ENCODE assay signal across 11 mouse cellular contexts in genomic region chr2:71090660-71091445, GRCm38 (mm10). TPM values are rescaled to one million over a fixed set of nuclear protein-coding genes. Genes with fewer than 3 reads are reported as not detected.
DNase-seq lines count a peak whose midpoint lies in the region; ATAC-seq and TF ChIP-seq lines count a peak whose summit lies in the region.
"Had no signal": no experiment of that assay in that cellular context is flagged by ENCODE, and none has a peak within 500 bp of the region (broad histone marks: within the 10 kb centered on the region; RNA-seq: fewer than 3 reads in every experiment).

No protein-coding gene starts in this region.

- H3K4me3 ChIP-seq in kidney, postnatal 0 days (replicated peaks; ENCODE audit: low read depth, low read length): no peak overlapping the region
- no peak overlapping the region for H3K4me3 ChIP-seq in kidney, adult 2 months (ENCODE audit: insufficient read depth, low read depth, low read length)
- no peak overlapping the region for H3K4me3 ChIP-seq in MEL (ENCODE audit: control insufficient read depth in 1 of 2, insufficient read depth in 1 of 2, low read depth in 2 of 2, low read length in 2 of 2)
- no peak overlapping the region for H3K4me3 ChIP-seq in cortical plate, adult 2 months (ENCODE audit: insufficient read depth, low read length)
- H3K4me3 ChIP-seq in hindbrain, embryonic 10.5 days: no peak overlapping the region
- H3K4me3 ChIP-seq: neural tube, embryonic 13.5 days had no signal

- no peaks in the 10 kb centered on the region for H3K27me3 ChIP-seq in kidney, postnatal 0 days (ENCODE audit: insufficient read depth, low read length)
- H3K27me3 ChIP-seq in kidney, adult 2 months (replicated peaks; ENCODE audit: control insufficient read depth, insufficient read depth, low read length): no peaks in the 10 kb centered on the region
- H3K27me3 ChIP-seq in MEL (ENCODE audit: control insufficient read depth in 1 of 2, insufficient read depth in 2 of 2, low read length in 2 of 2): no peaks in the 10 kb centered on the region
- no peaks in the 10 kb centered on the region for H3K27me3 ChIP-seq in hindbrain, embryonic 10.5 days (ENCODE audit: insufficient read depth, poor library complexity, severe bottlenecking)
- H3K27me3 ChIP-seq: neural tube, embryonic 13.5 days had no signal

- whole genome bisulfite sequencing in kidney, postnatal 0 days: 82% methylated on average over 4 of the region's 4 CpGs
- 92% methylated on average over 4 of the region's 4 CpGs for WGBS in kidney, adult 2 months
- WGBS in hindbrain, embryonic 10.5 days: 87% methylated on average over 4 of the region's 4 CpGs

- peak; percentile 43 for TF ChIP-seq RAD21 in MEL (IDR thresholded peaks at IDR 0.05; ENCODE audit: low read depth, low read length)

- no peak for TF ChIP-seq POLR2A in kidney, adult 2 months (IDR thresholded peaks at IDR 0.05; ENCODE audit: low read depth, low read length)
- TF ChIP-seq POLR2A in MEL (IDR thresholded peaks at IDR 0.05; ENCODE audit: control insufficient read depth in 1 of 2, insufficient read depth in 1 of 2, low read depth in 1 of 2, low read length in 2 of 2, poor library complexity in 1 of 2): no peak
- no peak for TF ChIP-seq POLR2A in cortical plate, adult 2 months (IDR thresholded peaks at IDR 0.05; ENCODE audit: extremely low read depth, insufficient read depth, low read length)

- H3K27ac ChIP-seq in kidney, postnatal 0 days: no peak overlapping the region
- no peak overlapping the region for H3K27ac ChIP-seq in kidney, adult 2 months (ENCODE audit: insufficient read depth, low read depth, low read length)
- H3K27ac ChIP-seq in MEL (ENCODE audit: control insufficient read depth, low read depth, low read length): no peak overlapping the region
- no peak overlapping the region for H3K27ac ChIP-seq in cortical plate, adult 2 months (ENCODE audit: insufficient read depth, low read length)
- H3K27ac ChIP-seq in hindbrain, embryonic 10.5 days: no peak overlapping the region
- H3K27ac ChIP-seq: neural tube, embryonic 13.5 days had no signal

- H3K4me1 ChIP-seq in kidney, postnatal 0 days (replicated peaks; ENCODE audit: insufficient read depth, low read length): no peaks in the 10 kb centered on the region
- H3K4me1 ChIP-seq in kidney, adult 2 months (ENCODE audit: control insufficient read depth, insufficient read depth, low read length): no peaks in the 10 kb centered on the region
- peaks cover 0 to 3% of the 10 kb centered on the region in 2 experiments; a peak in 1 of 4 replicates for H3K4me1 ChIP-seq in MEL (ENCODE audit: control insufficient read depth in 1 of 2, insufficient read depth in 2 of 2, low read length in 2 of 2)
- H3K4me1 ChIP-seq in cortical plate, adult 2 months (ENCODE audit: control insufficient read depth, insufficient read depth, low read length): no peaks in the 10 kb centered on the region
- H3K4me1 ChIP-seq in hindbrain, embryonic 10.5 days (replicated peaks): no peaks in the 10 kb centered on the region
- H3K4me1 ChIP-seq: neural tube, embryonic 13.5 days had no signal

- peaks cover 31% of the 10 kb centered on the region; the same call in 1 of the 2 replicates for H3K36me3 ChIP-seq in kidney, postnatal 0 days (ENCODE audit: insufficient read depth, low read length)
- H3K36me3 ChIP-seq in kidney, adult 2 months (ENCODE audit: control insufficient read depth, insufficient read depth, low read length): peaks cover 2% of the 10 kb centered on the region
- H3K36me3 ChIP-seq in MEL (ENCODE audit: control insufficient read depth in 1 of 2, insufficient read depth in 2 of 2, low read length in 2 of 2): peaks cover 8 to 14% of the 10 kb centered on the region in 2 experiments
- peaks cover 66% of the 10 kb centered on the region for H3K36me3 ChIP-seq in hindbrain, embryonic 10.5 days

- H3K79me2 ChIP-seq in MEL (ENCODE audit: control insufficient read depth, insufficient read depth, low read length, poor library complexity): no peaks in the 10 kb centered on the region

- H3K9me3 ChIP-seq in kidney, postnatal 0 days (replicated peaks; ENCODE audit: low read length): no peaks in the 10 kb centered on the region
- no peaks in the 10 kb centered on the region for H3K9me3 ChIP-seq in MEL (replicated peaks; ENCODE audit: insufficient read depth, low read length)
- no peaks in the 10 kb centered on the region for H3K9me3 ChIP-seq in hindbrain, embryonic 10.5 days
- H3K9me3 ChIP-seq: neural tube, embryonic 13.5 days had no signal

- H3K4me2 ChIP-seq in kidney, postnatal 0 days (ENCODE audit: low read length): no peak overlapping the region
- H3K4me2 ChIP-seq: neural tube, embryonic 13.5 days had no signal

- TF ChIP-seq CTCF in kidney, postnatal 0 days (IDR thresholded peaks at IDR 0.05; ENCODE audit: low read depth): peak; percentile 58
- no peak for TF ChIP-seq CTCF in kidney, adult 2 months (conservative IDR thresholded peaks at IDR 0.05; ENCODE audit: insufficient read depth, insufficient read length, low read depth, low read length)
- TF ChIP-seq CTCF in MEL (IDR thresholded peaks at IDR 0.05 in 2 of 3, conservative IDR thresholded peaks at IDR 0.05 in 1 of 3; ENCODE audit: control insufficient read depth in 1 of 3, insufficient read depth in 1 of 3, low read depth in 2 of 3, low read length in 3 of 3, poor library complexity in 1 of 3, severe bottlenecking in 1 of 3): peak in 2 of 3 experiments; percentile 44 to 45; a peak in 4 of 6 replicates
- TF ChIP-seq CTCF in cortical plate, adult 2 months (IDR thresholded peaks at IDR 0.05; ENCODE audit: extremely low read depth, insufficient read depth, low read length): peak; percentile 7; the same call in 1 of the 2 replicates

- no peak overlapping the region for H3K9ac ChIP-seq in kidney, postnatal 0 days (ENCODE audit: low read depth, low read length)
- H3K9ac ChIP-seq in MEL (ENCODE audit: control insufficient read depth, low read depth, low read length, poor library complexity, severe bottlenecking): no peak overlapping the region
- H3K9ac ChIP-seq: neural tube, embryonic 13.5 days had no signal

- no peak for TF ChIP-seq EP300 in MEL (IDR thresholded peaks at IDR 0.05; ENCODE audit: low read depth in 1 of 2, low read length in 2 of 2)

- no peak for ATAC-seq in kidney, postnatal 0 days (replicated peaks; ENCODE audit: low FRiP score, low read depth)
- peak; percentile 91 for ATAC-seq in megakaryocyte-erythroid progenitor cell, adult 5-6 weeks (replicated peaks; ENCODE audit: low FRiP score, low TSS enrichment, poor library complexity, severe bottlenecking)

- peak; percentile 49 for DNase-seq in kidney, postnatal 0 days (ENCODE audit: low spot score)
- no peak for DNase-seq in kidney, adult 2 months
- DNase-seq in MEL (ENCODE audit: low read depth, low spot score): no peak
- DNase-seq in left cerebral cortex, adult 11 months (ENCODE audit: low spot score): no peak
- DNase-seq in adrenal gland, postnatal 25 days: no peak
- DNase-seq in hindbrain, embryonic 10.5 days (ENCODE audit: low spot score): no peak
- DNase-seq: cerebellum, adult 2 months; kidney, adult 18-20 months had no signal

TF ChIP-seq in MEL, 35 proteins besides CTCF, POLR2A, EP300 and RAD21:
- TF ChIP-seq MYC (IDR thresholded peaks at IDR 0.05; ENCODE audit: low read depth, low read length): no peak
- peak; percentile 46 for TF ChIP-seq SMC3 (IDR thresholded peaks at IDR 0.05; ENCODE audit: low read depth, low read length)

RNA-seq across cellular contexts. Expression of gene Cybrd1, which starts 26.9 kb away (rescaled TPM):
- 1.0 and 1.2 TPM in 2 replicates for polyA plus RNA-seq in kidney, postnatal 0 days (2015; fragmentation: Nextera tagmentation; extraction: Ambion mirVana)
- polyA plus RNA-seq in kidney, adult 2 months (2012; rRNA removed): 0.25 and 0.42 TPM in 2 replicates
- total RNA-seq in MEL (2012; rRNA removed): 0.08 and 0.10 TPM in 2 replicates
- under 1 TPM in 1 of 2 experiments, not detected in 1; 0.21 TPM for polyA plus RNA-seq in MEL (2012; ENCODE audit: insufficient read depth in 1 of 2, insufficient read length in 2 of 2, low read depth in 1 of 2, low replicate concordance in 2 of 2, missing spikeins in 1 of 2)
- polyA plus RNA-seq in cortical plate, adult 2 months (2012; rRNA removed): 1.4 and 1.7 TPM in 2 replicates
- total RNA-seq in megakaryocyte-erythroid progenitor cell, adult 5-6 weeks (2014; fragmentation: Nextera tagmentation): 0.42 TPM in 1 of 2 replicates, not detected in the other
- 0.23 and 0.42 TPM in 2 replicates for total RNA-seq in megakaryocyte-erythroid progenitor cell, adult 5-6 weeks (2017)
- total RNA-seq in adrenal gland, postnatal 25 days (2021): 0.48 and 0.58 TPM in 2 replicates
- polyA plus RNA-seq in hindbrain, embryonic 10.5 days (2016; fragmentation: Nextera tagmentation; extraction: Ambion mirVana): 0.32 and 0.67 TPM in 2 replicates

RNA-seq across cellular contexts. Expression of gene Mettl8, which starts 35.5 kb away (rescaled TPM):
- 14.5 and 15.7 TPM in 2 replicates for polyA plus RNA-seq in kidney, postnatal 0 days (2015; fragmentation: Nextera tagmentation; extraction: Ambion mirVana)
- polyA plus RNA-seq in kidney, adult 2 months (2012; rRNA removed): 5.3 and 6.6 TPM in 2 replicates
- 19.3 and 21.7 TPM in 2 replicates for total RNA-seq in MEL (2012; rRNA removed)
- 10 to 100 TPM in 1 of 2 experiments, not detected in 1; 20.0 TPM for polyA plus RNA-seq in MEL (2012; ENCODE audit: insufficient read depth in 1 of 2, insufficient read length in 2 of 2, low read depth in 1 of 2, low replicate concordance in 2 of 2, missing spikeins in 1 of 2)
- 13.4 and 14.9 TPM in 2 replicates for polyA plus RNA-seq in cortical plate, adult 2 months (2012; rRNA removed)
- 74.2 and 84.3 TPM in 2 replicates for total RNA-seq in megakaryocyte-erythroid progenitor cell, adult 5-6 weeks (2014; fragmentation: Nextera tagmentation)
- 37.6 and 40.3 TPM in 2 replicates for total RNA-seq in megakaryocyte-erythroid progenitor cell, adult 5-6 weeks (2017)
- 15.7 and 18.9 TPM in 2 replicates for total RNA-seq in adrenal gland, postnatal 25 days (2021)
- 21.0 and 22.3 TPM in 2 replicates for polyA plus RNA-seq in hindbrain, embryonic 10.5 days (2016; fragmentation: Nextera tagmentation; extraction: Ambion mirVana)

RNA-seq across cellular contexts. Expression of gene Dcaf17, which starts 35.7 kb away (rescaled TPM):
- polyA plus RNA-seq in kidney, postnatal 0 days (2015; fragmentation: Nextera tagmentation; extraction: Ambion mirVana): 27.3 and 33.6 TPM in 2 replicates
- polyA plus RNA-seq in kidney, adult 2 months (2012; rRNA removed): 3.7 and 3.8 TPM in 2 replicates
- total RNA-seq in MEL (2012; rRNA removed): 15.1 and 16.3 TPM in 2 replicates
- polyA plus RNA-seq in MEL (2012; ENCODE audit: insufficient read depth in 1 of 2, insufficient read length in 2 of 2, low read depth in 1 of 2, low replicate concordance in 2 of 2, missing spikeins in 1 of 2): 10 to 100 TPM in 1 of 2 experiments, not detected in 1; 16.3 TPM
- polyA plus RNA-seq in cortical plate, adult 2 months (2012; rRNA removed): 7.6 and 8.0 TPM in 2 replicates
- total RNA-seq in megakaryocyte-erythroid progenitor cell, adult 5-6 weeks (2014; fragmentation: Nextera tagmentation): 13.9 and 19.9 TPM in 2 replicates
- 10.8 and 14.7 TPM in 2 replicates for total RNA-seq in megakaryocyte-erythroid progenitor cell, adult 5-6 weeks (2017)
- total RNA-seq in adrenal gland, postnatal 25 days (2021): 21.6 and 21.9 TPM in 2 replicates
- polyA plus RNA-seq in hindbrain, embryonic 10.5 days (2016; fragmentation: Nextera tagmentation; extraction: Ambion mirVana): 39.1 and 44.6 TPM in 2 replicates
